Mouse (Mus musculus) intestine, embryonic 15.5 days (tissue): ENCODE data around the gene Mcub. TPM values are rescaled to one million over a fixed set of nuclear protein-coding genes. Genes with fewer than 3 reads are reported as not detected.

Experiments
- ATAC-seq: fragments of 200-750 bp; cut with Nextera tagmentation; 2 replicates; pipeline ENCODE4 v1.8.0; 2017; ENCODE audit warnings: moderate TSS enrichment, moderate library complexity
- H3K27ac ChIP-seq: fragments of 300-500 bp; sonication (generic); 2 replicates; pipeline ENCODE4 v1.5.1; 2015; ENCODE audit warnings: mild to moderate bottlenecking, inconsistent platforms
- H3K27me3 ChIP-seq: fragments of 300-500 bp; sonication (generic); replicated peaks from 2 replicates; pipeline ENCODE4 v1.6.1; 2015; ENCODE audit warnings: inconsistent platforms
- H3K36me3 ChIP-seq: fragments of 300-500 bp; sonication (generic); 2 replicates; pipeline ENCODE4 v1.6.1; 2015; ENCODE audit warnings: inconsistent platforms
- H3K4me1 ChIP-seq: fragments of 300-500 bp; sonication (generic); replicated peaks from 2 replicates; pipeline ENCODE4 v1.6.1; 2015; ENCODE audit warnings: inconsistent platforms
- H3K4me2 ChIP-seq: fragments of 300-500 bp; sonication (generic); replicated peaks from 2 replicates; pipeline ENCODE4 v1.6.1; 2015; ENCODE audit warnings: mild to moderate bottlenecking, inconsistent platforms
- H3K4me3 ChIP-seq: fragments of 300-500 bp; sonication (generic); replicated peaks from 2 replicates; pipeline ENCODE4 v1.5.1; 2015; ENCODE audit warnings: inconsistent platforms
- H3K9ac ChIP-seq: fragments of 300-500 bp; sonication (generic); 2 replicates; pipeline ENCODE4 v1.6.1; 2015; ENCODE audit warnings: inconsistent platforms
- H3K9me3 ChIP-seq: fragments of 300-500 bp; sonication (generic); 2 replicates; pipeline ENCODE4 v1.6.1; 2016; ENCODE audit warnings: inconsistent platforms
- WGBS: fragments of 180-500 bp; shearing (Covaris S2); methylation state at CpG from one replicate; pipeline ENCODE4 v1.1.7; 2015; 5-methylcytosine and 5-hydroxymethylcytosine counted together
- polyA plus RNA-seq: library from polyadenylated mRNA; unstranded; fragments of >200 nt; fragmentation: Nextera tagmentation; extraction: Ambion mirVana; gene quantifications from 2 replicates; pipeline ENCODE4 v1.2.1, GENCODE M21; 2015

Mcub gene
- polyA plus RNA-seq, 1 experiment from 2014 or later = 3.5 TPM

- 67% methylated on average over 4 of the region's 4 CpGs for WGBS
Observed at GRCm38 (mm10) chr3:129943813-129944212, 26.2 kb downstream of the Mcub start.

GRCm38 (mm10) chr3:129941291-129941690 lies 28.7 kb downstream of the Mcub start:
- ATAC-seq = no peak
- no peaks in the 10 kb centered on the region for H3K27me3 ChIP-seq
- H3K36me3 ChIP-seq = no peaks in the 10 kb centered on the region
- no peak overlapping the region for H3K9ac ChIP-seq
- WGBS = 100% methylated on average over 1 of the region's 1 CpGs
- H3K4me1 ChIP-seq = no peaks in the 10 kb centered on the region
- H3K9me3 ChIP-seq = no peaks in the 10 kb centered on the region
- H3K4me2 ChIP-seq = no peak overlapping the region
- H3K27ac ChIP-seq = no peak overlapping the region
- H3K4me3 ChIP-seq = no peak overlapping the region

More at GRCm38 (mm10) chr3:129943813-129944212, 26.2 kb downstream of the Mcub start:
- Histone ChIP-seq H3K4me1 (no peaks in the 10 kb centered on the region), H3K27me3 (no peaks in the 10 kb centered on the region), H3K9ac (no peak overlapping the region), H3K27ac (no peak overlapping the region), H3K4me3 (no peak overlapping the region), H3K4me2 (no peak overlapping the region), H3K9me3 (no peaks in the 10 kb centered on the region), H3K36me3 (no peaks in the 10 kb centered on the region)
- no peak for ATAC-seq

- H3K4me1 ChIP-seq = no peaks in the 10 kb centered on the region
- H3K36me3 ChIP-seq = no peaks in the 10 kb centered on the region
- ATAC-seq = no peak
- no peak overlapping the region for H3K4me2 ChIP-seq
- no peak overlapping the region for H3K27ac ChIP-seq
- no peak overlapping the region for H3K4me3 ChIP-seq
- WGBS = 95% methylated on average over 2 of the region's 2 CpGs
- no peaks in the 10 kb centered on the region for H3K9me3 ChIP-seq
- H3K27me3 ChIP-seq = no peaks in the 10 kb centered on the region
- no peak overlapping the region for H3K9ac ChIP-seq
Observed at GRCm38 (mm10) chr3:129940780-129941179, 29.2 kb downstream of the Mcub start.

GRCm38 (mm10) chr3:129939058-129939457 lies 30.9 kb downstream of the Mcub start:
- Histone ChIP-seq H3K36me3 (no peaks in the 10 kb centered on the region), H3K27me3 (no peaks in the 10 kb centered on the region), H3K4me3 (no peak overlapping the region), H3K27ac (no peak overlapping the region), H3K9ac (no peak overlapping the region), H3K4me1 (no peaks in the 10 kb centered on the region), H3K4me2 (no peak overlapping the region), H3K9me3 (no peaks in the 10 kb centered on the region)
- WGBS = 67% methylated on average over 7 of the region's 7 CpGs
- ATAC-seq = no peak

GRCm38 (mm10) chr3:129937848-129938247 lies 32.2 kb downstream of the Mcub start:
- no peaks in the 10 kb centered on the region for H3K36me3 ChIP-seq
- H3K4me1 ChIP-seq = no peaks in the 10 kb centered on the region
- no peaks in the 10 kb centered on the region for H3K27me3 ChIP-seq
- H3K27ac ChIP-seq = no peak overlapping the region
- H3K4me2 ChIP-seq = no peak overlapping the region
- H3K9ac ChIP-seq = no peak overlapping the region
- H3K4me3 ChIP-seq = no peak overlapping the region
- ATAC-seq = no peak
- WGBS = 42% methylated on average over 3 of the region's 3 CpGs
- no peaks in the 10 kb centered on the region for H3K9me3 ChIP-seq

- Histone ChIP-seq H3K36me3 (no peaks in the 10 kb centered on the region), H3K27ac (no peak overlapping the region), H3K4me1 (no peaks in the 10 kb centered on the region), H3K9ac (no peak overlapping the region), H3K27me3 (no peaks in the 10 kb centered on the region), H3K4me2 (peak overlapping the region; percentile 12; the same call in 1 of the 2 replicates), H3K4me3 (no peak overlapping the region), H3K9me3 (no peaks in the 10 kb centered on the region)
- 41% methylated on average over 9 of the region's 9 CpGs for WGBS
- ATAC-seq = peak; percentile 83
Observed at GRCm38 (mm10) chr3:129936561-129936960, 33.4 kb downstream of the Mcub start.

GRCm38 (mm10) chr3:129932443-129932842 lies 37.6 kb downstream of the Mcub start:
- Histone ChIP-seq H3K4me3 (no peak overlapping the region), H3K9ac (no peak overlapping the region), H3K27me3 (no peaks in the 10 kb centered on the region), H3K4me2 (no peak overlapping the region), H3K36me3 (no peaks in the 10 kb centered on the region), H3K27ac (no peak overlapping the region), H3K9me3 (no peaks in the 10 kb centered on the region), H3K4me1 (no peaks in the 10 kb centered on the region)
- 48% methylated on average over 4 of the region's 4 CpGs for WGBS
- ATAC-seq = no peak

GRCm38 (mm10) chr3:129930213-129930778 lies 39.7 kb downstream of the Mcub start:
- Histone ChIP-seq H3K4me1 (no peaks in the 10 kb centered on the region), H3K9ac (no peak overlapping the region), H3K9me3 (no peaks in the 10 kb centered on the region), H3K27ac (no peak overlapping the region), H3K36me3 (no peaks in the 10 kb centered on the region), H3K27me3 (no peaks in the 10 kb centered on the region), H3K4me3 (no peak overlapping the region), H3K4me2 (no peak overlapping the region)
- no peak for ATAC-seq
- WGBS = 51% methylated on average over 6 of the region's 6 CpGs

GRCm38 (mm10) chr3:129925861-129926260 lies 44.1 kb downstream of the Mcub start:
- Histone ChIP-seq H3K4me1 (no peaks in the 10 kb centered on the region), H3K27ac (no peak overlapping the region), H3K9me3 (no peaks in the 10 kb centered on the region), H3K36me3 (no peaks in the 10 kb centered on the region), H3K4me3 (no peak overlapping the region), H3K27me3 (no peaks in the 10 kb centered on the region), H3K4me2 (no peak overlapping the region), H3K9ac (no peak overlapping the region)
- 84% methylated on average over 3 of the region's 3 CpGs for WGBS
- ATAC-seq = no peak

GRCm38 (mm10) chr3:129923581-129923980 lies 46.4 kb downstream of the Mcub start:
- WGBS = 86% methylated on average over 7 of the region's 7 CpGs
- Histone ChIP-seq H3K4me2 (no peak overlapping the region), H3K4me3 (no peak overlapping the region), H3K27me3 (no peaks in the 10 kb centered on the region), H3K27ac (no peak overlapping the region), H3K36me3 (no peaks in the 10 kb centered on the region), H3K9ac (no peak overlapping the region), H3K9me3 (no peaks in the 10 kb centered on the region), H3K4me1 (no peaks in the 10 kb centered on the region)
- ATAC-seq = no peak

GRCm38 (mm10) chr3:129918434-129918833 lies 51.6 kb downstream of the Mcub start:
- no peaks in the 10 kb centered on the region for H3K9me3 ChIP-seq
- no peaks in the 10 kb centered on the region for H3K27me3 ChIP-seq
- no peak overlapping the region for H3K27ac ChIP-seq
- H3K9ac ChIP-seq = no peak overlapping the region
- 13% methylated on average over 13 of the region's 13 CpGs for WGBS
- H3K4me2 ChIP-seq = no peak overlapping the region
- H3K4me3 ChIP-seq = no peak overlapping the region
- peak; percentile 62 for ATAC-seq
- peaks cover 6% of the 10 kb centered on the region; the same call in 1 of the 2 replicates for H3K36me3 ChIP-seq
- H3K4me1 ChIP-seq = no peaks in the 10 kb centered on the region

- Histone ChIP-seq H3K27me3 (no peaks in the 10 kb centered on the region), H3K9me3 (no peaks in the 10 kb centered on the region), H3K36me3 (peaks cover 15% of the 10 kb centered on the region), H3K27ac (no peak overlapping the region), H3K4me2 (no peak overlapping the region), H3K9ac (no peak overlapping the region), H3K4me1 (no peaks in the 10 kb centered on the region), H3K4me3 (no peak overlapping the region)
- no peak for ATAC-seq
- 75% methylated on average over 3 of the region's 3 CpGs for WGBS
Observed at GRCm38 (mm10) chr3:129917424-129917823, 52.6 kb downstream of the Mcub start.

GRCm38 (mm10) chr3:129913241-129913640 lies 56.8 kb downstream of the Mcub start:
- H3K36me3 ChIP-seq = peaks cover 31% of the 10 kb centered on the region
- no peak for ATAC-seq

More at GRCm38 (mm10) chr3:129913241-129913640, 56.8 kb downstream of the Mcub start:
- H3K9ac ChIP-seq = no peak overlapping the region
- H3K27ac ChIP-seq = no peak overlapping the region
- no peak overlapping the region for H3K4me2 ChIP-seq
- no peaks in the 10 kb centered on the region for H3K4me1 ChIP-seq
- 93% methylated on average over 13 of the region's 13 CpGs for WGBS
- no peak overlapping the region for H3K4me3 ChIP-seq
- no peaks in the 10 kb centered on the region for H3K27me3 ChIP-seq
- no peaks in the 10 kb centered on the region for H3K9me3 ChIP-seq
